In the genomic region with DNA sequence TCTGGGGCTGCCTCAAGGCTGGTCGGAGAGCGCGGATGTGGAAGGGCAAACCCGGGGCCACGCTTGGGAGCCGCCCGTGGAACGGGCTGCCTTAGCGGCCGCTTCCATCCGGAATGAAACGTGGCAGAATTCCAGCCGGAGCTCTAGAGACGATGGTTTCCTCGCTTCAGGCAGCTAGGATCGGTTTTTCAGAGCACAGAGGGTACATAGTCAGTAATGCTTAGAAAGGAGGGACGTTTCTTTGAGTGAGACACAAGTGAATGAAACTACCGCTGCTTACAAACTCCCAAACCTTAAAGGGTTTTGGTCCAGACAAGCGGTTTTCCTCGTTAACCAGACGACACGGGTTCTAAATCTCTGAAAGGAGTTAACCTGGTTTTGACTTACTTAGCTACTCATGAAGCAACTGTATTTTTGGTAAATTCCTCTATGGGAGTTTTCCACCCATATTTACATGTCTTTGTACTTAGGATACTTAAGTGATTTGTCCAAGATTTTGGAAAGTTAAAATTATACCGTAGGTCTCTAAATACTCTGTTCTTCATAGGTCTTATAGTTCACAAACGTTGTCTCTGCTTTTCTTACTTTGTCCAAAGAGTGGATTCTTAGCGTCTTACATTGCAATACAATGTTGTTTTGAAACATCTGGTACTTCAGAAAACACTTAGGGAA, we compare ENCODE assay signal across 8 mouse cellular contexts. TPM values are rescaled to one million over a fixed set of nuclear protein-coding genes. Genes with fewer than 3 reads are reported as not detected.
DNase-seq lines count a peak whose midpoint lies in the region; ATAC-seq and TF ChIP-seq lines count a peak whose summit lies in the region.

No protein-coding gene starts in this region.

- no peak for ATAC-seq in heart, embryonic 13.5 days (ENCODE audit: extremely low read depth, insufficient number of reproducible peaks, low FRiP score, low TSS enrichment)
- ATAC-seq in forebrain, embryonic 15.5 days (replicated peaks): no peak

- in situ Hi-C loops in ES-E14 (cut with MboI; ENCODE audit: low sequenced_read_pairs in 2 of 2, unreplicated experiment in 2 of 2): no loop called here

- peak overlapping the region; percentile 74 for H3K4me2 ChIP-seq in heart, embryonic 13.5 days
- peak overlapping the region; percentile 51 for H3K4me2 ChIP-seq in forebrain, embryonic 15.5 days (replicated peaks)

- peak overlapping the region; percentile 97 for H3K9ac ChIP-seq in heart, embryonic 13.5 days
- peak overlapping the region; percentile 96 for H3K9ac ChIP-seq in ES-E14 (ENCODE audit: insufficient read depth, low read depth, low read length, poor library complexity, severe bottlenecking)
- H3K9ac ChIP-seq in forebrain, embryonic 15.5 days (replicated peaks): peak overlapping the region; percentile 88

- no peaks in the 10 kb centered on the region for H3K27me3 ChIP-seq in heart, embryonic 13.5 days (replicated peaks)
- H3K27me3 ChIP-seq in forebrain, embryonic 15.5 days: no peaks in the 10 kb centered on the region

- no peaks in the 10 kb centered on the region for H3K9me3 ChIP-seq in heart, embryonic 13.5 days
- no peaks in the 10 kb centered on the region for H3K9me3 ChIP-seq in ES-E14 (ENCODE audit: control insufficient read depth, insufficient read depth, low read depth, low read length)
- no peaks in the 10 kb centered on the region for H3K9me3 ChIP-seq in forebrain, embryonic 15.5 days

- peaks cover 55% of the 10 kb centered on the region for H3K4me1 ChIP-seq in heart, embryonic 13.5 days
- peaks cover 3 to 7% of the 10 kb centered on the region in 2 experiments; a peak in 2 of 4 replicates for H3K4me1 ChIP-seq in ES-E14 (ENCODE audit: control insufficient read depth in 2 of 2, insufficient read depth in 2 of 2, low read length in 2 of 2, poor library complexity in 1 of 2)
- H3K4me1 ChIP-seq in forebrain, embryonic 15.5 days: peaks cover 55% of the 10 kb centered on the region

- H3K36me3 ChIP-seq in heart, embryonic 13.5 days: peaks cover 27% of the 10 kb centered on the region
- peaks cover 4% of the 10 kb centered on the region for H3K36me3 ChIP-seq in ES-E14 (ENCODE audit: control insufficient read depth, insufficient read depth, low read length, poor library complexity, severe bottlenecking)
- peaks cover 10% of the 10 kb centered on the region; the same call in 1 of the 2 replicates for H3K36me3 ChIP-seq in forebrain, embryonic 15.5 days

- no peak for DNase-seq in heart, adult 8-10 months (ENCODE audit: low spot score)
- DNase-seq in ES-E14 (ENCODE audit: low read depth, low spot score): no peak
- peak; percentile 74 for DNase-seq in lung, postnatal 14 days
- DNase-seq in urinary bladder, postnatal 25 days (ENCODE audit: low spot score): no peak
- no peak for DNase-seq in layer of hippocampus, postnatal 10 days (ENCODE audit: low spot score in 2 of 2)
- no peak for DNase-seq in T-cell, adult 2 months (ENCODE audit: low spot score)

- 1% methylated on average over 25 of the region's 25 CpGs for WGBS in heart, embryonic 13.5 days
- WGBS in forebrain, embryonic 15.5 days: 2% methylated on average over 25 of the region's 25 CpGs

- peak overlapping the region; percentile 91 for H3K4me3 ChIP-seq in heart, embryonic 13.5 days
- H3K4me3 ChIP-seq in ES-E14 (ENCODE audit: insufficient read depth in 1 of 2, low read depth in 1 of 2, low read length in 2 of 2, poor library complexity in 1 of 2, severe bottlenecking in 1 of 2): peak overlapping the region; percentile 63 to 79
- H3K4me3 ChIP-seq in forebrain, embryonic 15.5 days: peak overlapping the region; percentile 77

- peak overlapping the region; percentile 93 for H3K27ac ChIP-seq in heart, embryonic 13.5 days (replicated peaks)
- peak overlapping the region; percentile 80 for H3K27ac ChIP-seq in ES-E14 (ENCODE audit: insufficient read depth, low read depth, low read length, poor library complexity, severe bottlenecking)
- H3K27ac ChIP-seq in forebrain, embryonic 15.5 days (replicated peaks): peak overlapping the region; percentile 96

TF ChIP-seq in ES-E14, 5 proteins besides CTCF, POLR2A, EP300 and RAD21:
- TF ChIP-seq ZC3H11A (IDR thresholded peaks at IDR 0.05; ENCODE audit: borderline replicate concordance, low read depth, low read length) (no peak), CHD2 (IDR thresholded peaks at IDR 0.05; ENCODE audit: low read depth, low read length) (no peak), ZNF384 (IDR thresholded peaks at IDR 0.05; ENCODE audit: low read depth, low read length) (no peak), HCFC1 (IDR thresholded peaks at IDR 0.05; ENCODE audit: borderline replicate concordance, insufficient read depth, low read length) (no peak), MAFK (IDR thresholded peaks at IDR 0.05; ENCODE audit: insufficient read depth, low read depth, low read length) (no peak)

RNA-seq across cellular contexts. Expression of a gene that starts 0.8 kb away (rescaled TPM):
- polyA plus RNA-seq in heart, embryonic 13.5 days (2015; fragmentation: Nextera tagmentation; extraction: Ambion mirVana): 425 and 459 TPM in 2 replicates
- 100 to 1,000 TPM; 133 to 136 (median 134) TPM for total RNA-seq in heart, adult 8-10 months (2022)
- total RNA-seq in ES-E14 (2012; rRNA removed): 513 and 583 TPM in 2 replicates
- polyA plus RNA-seq in forebrain, embryonic 15.5 days (2015; fragmentation: Nextera tagmentation; extraction: Ambion mirVana): 528 and 529 TPM in 2 replicates
- 100 to 1,000 TPM; 293 to 294 TPM for total RNA-seq in layer of hippocampus, postnatal 10 days (2021)

RNA-seq across cellular contexts. Expression of a gene that starts 1.0 kb away (rescaled TPM):
- 6.8 TPM in 2 replicates for polyA plus RNA-seq in heart, embryonic 13.5 days (2015; fragmentation: Nextera tagmentation; extraction: Ambion mirVana)
- total RNA-seq in heart, adult 8-10 months (2022): 1 to 10 TPM; 6.7 to 9.6 (median 7.6) TPM
- total RNA-seq in ES-E14 (2012; rRNA removed): 29.2 and 29.9 TPM in 2 replicates
- polyA plus RNA-seq in forebrain, embryonic 15.5 days (2015; fragmentation: Nextera tagmentation; extraction: Ambion mirVana): 19.7 and 21.5 TPM in 2 replicates
- 10 to 100 TPM; 48.8 to 51.9 TPM for total RNA-seq in layer of hippocampus, postnatal 10 days (2021)
